Mouse (Mus musculus) kidney, postnatal 10 days (tissue): Measurements from ENCODE around the gene Cage1.
A peak's percentile ranks its signal among the peaks of the same experiment; 100 is the strongest.

Experiments used
- DNase-seq: peaks from one replicate; pipeline ENCODE4 v3.0.0; 2021; ENCODE audit warnings: mixed read lengths

Cage1 gene

DNA sequence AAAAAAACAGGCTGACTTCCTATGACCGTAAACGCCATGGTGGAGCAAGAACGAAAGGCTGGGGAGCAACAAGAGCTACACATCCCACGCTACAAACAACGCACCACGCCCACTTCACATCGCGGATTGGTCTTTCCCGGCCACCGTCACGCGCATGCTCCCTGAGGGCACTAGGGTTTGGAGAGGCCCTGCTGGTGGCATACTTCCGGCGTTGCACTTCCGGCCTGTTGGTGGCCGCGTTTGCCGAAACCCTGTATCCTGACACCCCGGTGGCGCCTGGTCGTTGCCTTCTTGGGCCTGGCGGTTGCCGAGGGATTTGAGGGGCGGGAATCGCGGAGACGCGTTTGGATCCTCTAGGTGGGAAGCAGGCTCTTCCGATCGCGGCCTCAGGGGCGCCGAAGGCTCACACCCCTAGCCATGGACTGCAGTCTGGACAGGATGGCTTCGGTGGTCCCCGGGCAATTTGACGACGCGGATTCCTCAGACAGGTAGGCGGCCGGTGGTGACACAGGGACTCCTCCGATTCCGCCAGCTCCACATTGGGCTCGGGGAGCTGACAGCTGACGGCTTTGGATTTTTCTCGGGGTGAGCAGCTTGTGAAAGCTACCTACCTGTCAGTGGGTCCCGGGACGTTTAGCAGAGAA lies at the start of gene Cage1:
Cage1 (minus strand) TSS at position 26 of the 644 bp plus-strand sequence.
- peak; percentile 98 for DNase-seq

GRCm38 (mm10) chr13:38081161-38081560 lies 44.3 kb upstream of the Cage1 start:
- DNase-seq: no peak

GRCm38 (mm10) chr13:38080725-38081124 lies 43.9 kb upstream of the Cage1 start:
- DNase-seq: no peak

- DNase-seq: no peak
These were observed 43.1 kb upstream of the Cage1 start for GRCm38 (mm10) chr13:38080014-38080413.

GRCm38 (mm10) chr13:38079366-38079765 lies 42.5 kb upstream of the Cage1 start:
- DNase-seq: no peak

DNA sequence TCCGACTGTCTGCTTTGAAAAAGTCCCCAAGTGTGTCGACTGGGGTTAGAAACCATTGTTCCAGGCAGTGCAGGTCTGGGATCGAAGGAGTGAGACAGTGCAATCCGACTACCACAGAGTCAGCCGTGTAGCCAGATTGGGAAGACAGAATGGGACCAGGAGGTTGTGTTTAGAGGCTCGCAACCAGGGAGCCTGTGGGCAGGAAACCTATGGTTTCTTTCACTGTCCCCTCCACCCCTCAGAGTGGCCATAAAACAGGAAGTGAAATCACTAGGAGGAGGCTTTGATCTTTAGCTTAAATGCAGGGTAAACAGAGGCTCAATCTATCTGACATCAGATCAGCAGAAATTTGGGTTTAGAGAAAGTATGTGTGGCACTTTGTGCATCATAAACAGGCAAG lies 42.0 kb upstream of the Cage1 start:
- no peak for DNase-seq

DNA sequence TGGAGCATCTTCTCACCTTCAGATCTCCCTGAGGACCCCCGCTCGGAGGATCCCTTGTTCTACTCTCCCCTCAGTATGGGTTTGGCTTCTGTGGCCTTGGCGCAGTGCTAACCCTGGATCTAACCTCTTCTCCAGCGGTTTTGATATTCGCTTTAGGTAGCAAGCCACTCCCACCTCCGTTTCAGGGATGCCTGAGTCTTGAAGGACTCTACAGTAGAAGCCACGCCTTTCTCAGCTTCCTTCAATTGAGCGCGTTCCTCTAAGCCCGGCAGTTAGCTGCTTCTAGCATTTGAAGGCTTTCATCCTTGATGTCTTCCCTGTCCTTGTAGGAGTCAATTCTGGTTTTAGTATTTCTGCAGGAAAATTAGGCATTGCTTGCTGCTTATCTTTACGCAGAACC lies 40.2 kb upstream of the Cage1 start:
- DNase-seq: no peak

GRCm38 (mm10) chr13:38074404-38074803 lies 37.5 kb upstream of the Cage1 start:
- no peak for DNase-seq

DNA sequence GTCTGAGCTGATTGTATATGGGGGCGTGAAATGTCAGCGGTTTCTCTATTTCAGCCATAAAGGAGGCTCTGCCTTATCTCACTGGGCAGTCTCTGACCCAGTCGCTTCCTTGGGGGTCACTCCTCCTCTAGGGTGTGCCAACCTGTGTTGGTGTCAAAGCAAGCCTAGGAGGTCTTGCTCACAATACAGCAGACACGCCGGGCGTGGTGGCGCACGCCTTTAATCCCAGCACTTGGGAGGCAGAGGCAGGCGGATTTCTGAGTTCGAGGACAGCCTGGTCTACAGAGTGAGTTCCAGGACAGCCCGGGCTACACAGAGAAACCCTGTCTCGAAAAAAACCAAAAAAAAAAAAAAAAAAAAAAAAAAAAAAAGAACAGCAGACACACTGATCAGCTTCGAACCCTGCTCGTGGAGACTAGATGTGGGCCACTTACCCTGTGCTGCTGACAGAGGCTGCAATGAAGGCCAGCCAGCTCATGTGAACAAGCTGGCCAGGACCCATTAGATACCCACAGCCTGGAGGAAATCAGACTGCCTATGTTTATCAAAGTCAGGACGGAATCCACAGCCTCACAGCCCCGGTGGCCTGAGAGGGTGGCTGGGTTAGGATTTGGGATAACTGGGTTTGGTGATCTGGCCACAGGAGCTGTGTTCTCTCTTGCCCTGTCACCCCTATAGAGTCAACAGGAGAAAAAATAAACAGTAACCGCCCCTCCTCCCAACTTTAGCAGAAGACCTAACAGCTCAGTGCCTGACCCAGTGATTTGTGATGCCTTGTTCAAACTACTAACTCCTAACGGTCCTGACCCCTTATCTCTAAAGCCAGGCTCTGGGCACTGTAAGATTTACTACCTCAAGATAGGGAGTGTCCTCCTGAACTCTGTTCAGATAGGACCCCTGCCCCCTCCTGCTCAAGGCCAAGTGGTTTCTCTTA lies 36.8 kb upstream of the Cage1 start:
- DNase-seq: no peak

DNA sequence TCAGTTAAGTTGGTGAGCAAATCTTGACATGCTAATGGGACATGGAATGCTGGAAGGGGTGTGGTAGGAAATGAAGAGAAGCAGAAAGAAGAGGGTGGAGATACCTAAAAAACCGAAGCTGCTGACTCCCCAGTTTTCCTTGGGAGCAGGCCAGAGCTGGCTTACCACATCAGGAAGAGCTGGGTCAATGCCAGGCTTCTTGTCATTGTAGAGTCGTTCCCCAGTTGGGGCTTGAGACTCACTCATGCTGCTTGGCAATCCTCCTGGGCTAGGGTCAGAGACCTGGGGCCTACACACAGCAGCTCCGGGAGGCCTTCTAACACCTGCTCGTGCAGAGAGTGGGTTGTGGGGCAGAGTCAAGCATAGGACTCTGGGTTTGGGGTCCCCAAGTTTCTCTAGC lies 34.1 kb upstream of the Cage1 start:
- DNase-seq: peak; percentile 43

DNA sequence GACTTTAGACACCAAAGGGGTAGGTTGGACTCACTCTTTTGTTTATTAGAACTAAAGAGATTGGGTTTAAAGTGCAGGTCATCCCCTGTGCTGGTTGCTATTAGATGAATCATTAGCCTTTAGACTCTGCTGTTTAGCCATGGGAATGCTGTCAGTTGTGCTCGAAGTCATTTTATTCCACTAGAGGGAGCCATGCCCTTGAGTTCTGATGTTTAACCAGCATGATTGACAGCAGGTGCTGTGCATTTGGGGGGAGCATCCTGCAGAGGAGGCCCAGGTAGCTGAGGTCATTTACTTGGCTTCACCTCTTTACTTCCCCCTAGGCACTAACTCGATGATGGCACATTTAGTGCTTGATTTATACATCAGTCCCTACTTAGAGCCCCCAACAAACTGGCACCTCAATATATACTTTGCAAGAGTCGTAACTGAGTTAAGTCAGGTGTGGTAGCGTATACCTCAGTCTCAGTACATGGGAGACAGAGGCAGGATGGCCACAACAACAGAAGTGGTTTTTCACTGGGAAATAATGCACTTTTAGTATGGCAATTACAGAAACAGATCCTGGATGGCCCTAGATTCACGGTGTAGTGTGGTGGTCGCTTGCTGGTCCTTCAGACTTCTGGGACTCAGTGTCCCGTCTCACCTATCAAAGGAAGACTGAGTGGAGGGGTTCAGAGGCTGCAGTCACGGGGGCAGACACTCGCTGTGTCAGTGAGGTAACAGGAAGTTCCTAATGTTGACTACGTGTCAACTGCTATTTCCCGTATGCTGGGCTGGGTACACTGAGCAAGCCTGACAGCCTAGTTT lies 28.2 kb upstream of the Cage1 start:
- DNase-seq: peak; percentile 54

GRCm38 (mm10) chr13:38062678-38063077 lies 25.8 kb upstream of the Cage1 start:
- DNase-seq: no peak

- DNase-seq: no peak
These were observed 13.0 kb upstream of the Cage1 start for GRCm38 (mm10) chr13:38049888-38050287.

DNA sequence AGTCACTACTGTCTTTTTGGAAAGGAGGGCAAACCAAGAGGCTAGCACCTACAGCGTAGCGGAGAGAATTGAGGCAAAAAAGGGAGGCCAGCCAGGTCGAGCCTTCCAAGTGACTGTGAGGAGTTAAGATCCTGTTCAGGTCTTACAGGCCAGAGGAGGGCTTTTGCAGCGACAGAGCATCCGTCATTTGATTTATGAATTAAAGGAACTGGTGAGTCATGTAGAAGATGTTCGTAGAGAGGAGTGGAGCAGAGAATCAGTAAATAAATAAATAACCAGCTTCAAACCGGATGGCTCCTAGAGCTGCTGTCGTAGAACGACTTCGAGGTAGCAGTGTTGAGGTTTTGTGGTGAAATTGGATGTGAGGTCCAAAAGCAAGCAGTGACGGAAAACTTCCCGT lies 942 bp upstream of the Cage1 start:
- DNase-seq: peak; percentile 25

GRCm38 (mm10) chr13:38036343-38037043 lies 376 bp downstream of the Cage1 start, which contains the start of gene Riok1:
Riok1 (plus strand) TSS chr13:38036995.
- peak; percentile 16 for DNase-seq

- no peak for DNase-seq
These were observed 8.5 kb downstream of the Cage1 start for GRCm38 (mm10) chr13:38028407-38028806.

DNA sequence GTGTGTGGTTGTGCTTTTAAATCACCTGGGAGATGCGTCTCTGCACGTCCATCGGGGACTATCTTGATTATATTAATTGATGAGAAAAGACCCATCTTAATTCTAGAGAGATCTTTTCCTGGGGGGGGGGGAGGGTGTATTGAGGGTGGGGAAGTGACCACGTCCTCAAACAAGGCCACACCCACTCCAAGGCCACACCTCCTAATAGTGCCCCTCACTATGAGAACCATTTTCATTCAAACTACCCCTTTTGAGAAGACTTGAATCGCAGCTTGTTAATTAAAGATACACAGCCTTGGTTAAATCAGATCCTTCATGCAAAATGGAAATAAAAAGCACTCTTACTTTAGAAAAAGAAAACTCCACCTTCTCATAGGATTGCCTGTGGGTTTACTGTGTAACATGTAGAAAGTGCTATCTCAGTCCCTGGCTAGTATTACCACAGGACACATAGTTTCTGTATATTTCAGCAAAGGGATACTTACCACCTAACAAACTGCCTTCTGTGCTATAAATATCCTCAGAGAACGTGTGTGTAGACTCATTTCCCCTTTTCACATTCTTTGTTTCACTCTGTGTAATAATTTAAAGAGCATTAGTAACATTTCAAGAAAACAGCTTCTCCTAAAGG lies 9.1 kb downstream of the Cage1 start:
- no peak for DNase-seq

- DNase-seq: no peak
These were observed 11.0 kb downstream of the Cage1 start for GRCm38 (mm10) chr13:38025874-38026273.

DNA sequence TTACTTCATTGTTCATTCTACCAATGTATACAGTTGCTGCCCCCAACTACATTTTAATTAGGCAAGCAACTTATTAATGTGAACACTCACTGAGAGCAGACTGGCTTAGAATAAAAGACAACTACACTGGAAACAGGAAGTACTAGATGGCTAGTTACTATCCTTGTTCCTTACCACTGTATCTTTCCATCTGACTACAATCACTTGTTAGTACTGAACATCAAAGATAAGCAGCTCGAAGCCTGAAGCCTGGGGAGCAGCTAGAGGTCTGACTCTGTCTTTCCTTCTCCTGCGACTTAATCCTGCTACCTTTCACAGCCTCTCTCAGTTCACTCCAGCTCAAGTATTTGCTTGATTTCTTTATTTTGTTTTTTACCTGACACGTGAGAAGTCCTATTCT lies 18.1 kb downstream of the Cage1 start:
- no peak for DNase-seq

DNA sequence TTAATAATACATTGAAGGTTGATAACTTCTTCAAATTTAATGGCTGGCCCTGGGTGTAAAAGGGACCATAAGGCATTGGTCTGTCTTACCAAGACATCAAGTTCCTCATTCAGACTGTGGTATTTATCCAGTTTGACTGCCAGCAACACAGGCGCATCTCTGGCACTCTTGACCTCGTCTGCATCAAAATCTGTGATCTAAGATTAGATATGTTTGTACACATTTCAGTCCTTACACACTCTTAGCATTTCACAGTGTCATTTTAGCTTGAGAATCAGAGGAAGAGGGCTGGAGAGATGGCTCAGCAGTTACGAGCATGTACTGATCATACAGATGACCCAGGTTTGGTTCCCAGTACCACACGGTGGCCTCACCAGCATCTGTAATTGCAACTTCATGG lies 21.3 kb downstream of the Cage1 start:
- DNase-seq: no peak

DNA sequence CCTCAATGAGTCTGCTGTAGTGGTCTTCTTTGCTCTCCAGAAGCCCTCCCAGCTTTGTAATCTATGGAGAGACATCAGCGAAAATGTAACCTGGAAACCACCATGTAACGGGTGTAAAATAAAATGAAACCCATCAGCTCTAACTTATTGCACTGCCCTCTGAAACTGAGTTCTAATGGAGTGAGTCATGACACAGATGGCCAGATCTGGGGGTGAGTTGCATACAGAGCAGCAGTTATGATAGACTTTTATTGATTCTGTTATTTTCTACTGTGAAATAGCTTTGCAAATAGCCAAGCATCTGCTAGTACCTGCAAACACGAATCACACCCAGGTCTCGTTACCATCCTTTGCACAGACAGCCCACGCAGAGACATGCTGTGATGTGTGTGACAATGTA lies 24.4 kb downstream of the Cage1 start:
- DNase-seq: no peak

- no peak for DNase-seq
These were observed 26.4 kb downstream of the Cage1 start for GRCm38 (mm10) chr13:38010444-38010910.
